Mouse (Mus musculus) hindbrain, embryonic 15.5 days (tissue): Measurements from ENCODE around the gene Yif1b. TPM values are rescaled to one million over a fixed set of nuclear protein-coding genes. Genes with fewer than 3 reads are reported as not detected.
"Not testable (repeated sequence)": the region's sequence is repeated elsewhere in the genome, so short reads cannot be mapped to it uniquely, and the experiment has no call there.

Experiments
- ATAC-seq: fragments of 200-750 bp; cut with Nextera tagmentation; 2 replicates; pipeline ENCODE4 v1.8.0; 2017; ENCODE audit warnings: low read depth, moderate number of reproducible peaks, moderate TSS enrichment; ENCODE audit not compliant: low FRiP score
- H3K27ac ChIP-seq: fragments of 300-500 bp; sonication (generic); replicated peaks from 2 replicates; pipeline ENCODE4 v1.5.1; 2015; ENCODE audit warnings: mild to moderate bottlenecking, inconsistent platforms
- H3K27me3 ChIP-seq: fragments of 300-500 bp; sonication (generic); 2 replicates; pipeline ENCODE4 v1.6.1; 2015; ENCODE audit warnings: control low read depth, inconsistent platforms
- H3K36me3 ChIP-seq: fragments of 300-500 bp; sonication (generic); 2 replicates; pipeline ENCODE4 v1.6.1; 2015; ENCODE audit warnings: control low read depth, inconsistent platforms
- H3K4me1 ChIP-seq: fragments of 300-500 bp; sonication (generic); replicated peaks from 2 replicates; pipeline ENCODE4 v1.6.1; 2015; ENCODE audit warnings: control low read depth, inconsistent platforms
- H3K4me2 ChIP-seq: fragments of 300-500 bp; sonication (generic); 2 replicates; pipeline ENCODE4 v1.6.1; 2015; ENCODE audit warnings: moderate library complexity, mild to moderate bottlenecking, inconsistent platforms
- H3K4me3 ChIP-seq: fragments of 300-500 bp; sonication (generic); 2 replicates; pipeline ENCODE4 v1.5.1; 2015; ENCODE audit warnings: mild to moderate bottlenecking, inconsistent platforms
- H3K9ac ChIP-seq: fragments of 300-500 bp; sonication (generic); 2 replicates; pipeline ENCODE4 v1.6.1; 2015; ENCODE audit warnings: inconsistent platforms
- H3K9me3 ChIP-seq: fragments of 300-500 bp; sonication (generic); 2 replicates; pipeline ENCODE4 v1.6.1; 2016; ENCODE audit warnings: control low read depth, inconsistent platforms
- WGBS: fragments of 180-500 bp; shearing (Covaris S2); methylation state at CpG from one replicate; pipeline ENCODE4 v1.1.7; 2015; 5-methylcytosine and 5-hydroxymethylcytosine counted together
- polyA plus RNA-seq: library from polyadenylated mRNA; unstranded; fragments of >200 nt; fragmentation: Nextera tagmentation; extraction: Ambion mirVana; gene quantifications from 2 replicates; pipeline ENCODE4 v1.2.1, GENCODE M21; 2015

The Yif1b gene
- polyA plus RNA-seq: 95.9 and 99.5 TPM in 2 replicates

- Histone ChIP-seq H3K9ac (peak within 1 kb of the TSS; percentile 55), H3K27me3 (peaks cover 5% of the 10 kb centered on the region; the same call in 1 of the 2 replicates)
These were observed at the start of gene Yif1b for GRCm38 (mm10) chr7:29238019-29238967. Yif1b (plus strand) TSS chr7:29238329.

GRCm38 (mm10) chr7:29194230-29194629, 43.9 kb upstream of the Yif1b start:
- not testable (repeated sequence) for H3K4me1 ChIP-seq, H3K27ac ChIP-seq, ATAC-seq, H3K27me3 ChIP-seq, H3K4me3 ChIP-seq, H3K9ac ChIP-seq, H3K9me3 ChIP-seq, H3K4me2 ChIP-seq, H3K36me3 ChIP-seq
- 94% methylated on average over 1 of the region's 1 CpGs for WGBS

More at GRCm38 (mm10) chr7:29238019-29238967, at the start of gene Yif1b:
- H3K4me1 ChIP-seq: peaks cover 13% of the 10 kb centered on the region
- WGBS: under 1% methylated on average over 60 of the region's 60 CpGs
- peak; percentile 98 for ATAC-seq
- peak within 1 kb of the TSS; percentile 81 for H3K27ac ChIP-seq
- H3K9me3 ChIP-seq: no peaks in the 10 kb centered on the region
- H3K36me3 ChIP-seq: no peaks in the 10 kb centered on the region
- H3K4me2 ChIP-seq: peak within 1 kb of the TSS; percentile 75
- H3K4me3 ChIP-seq: peak within 1 kb of the TSS; percentile 63

- Histone ChIP-seq H3K4me1 (no peaks in the 10 kb centered on the region), H3K4me3 (no peak overlapping the region), H3K27me3 (no peaks in the 10 kb centered on the region), H3K27ac (no peak overlapping the region), H3K36me3 (no peaks in the 10 kb centered on the region), H3K4me2 (no peak overlapping the region), H3K9me3 (no peaks in the 10 kb centered on the region), H3K9ac (no peak overlapping the region)
- no peak for ATAC-seq
- 75% methylated on average over 6 of the region's 6 CpGs for WGBS
These were observed 35.6 kb upstream of the Yif1b start for GRCm38 (mm10) chr7:29202577-29202976.

- WGBS: 25% methylated on average over 14 of the region's 15 CpGs
- H3K9ac ChIP-seq, H3K36me3 ChIP-seq, ATAC-seq, H3K27ac ChIP-seq, H3K27me3 ChIP-seq, H3K9me3 ChIP-seq: not testable (repeated sequence)
- Histone ChIP-seq H3K4me2 (peak overlapping the region; percentile 58), H3K4me1 (peaks cover 23% of the 10 kb centered on the region), H3K4me3 (peak overlapping the region; percentile 34)
These were observed 27.1 kb upstream of the Yif1b start for GRCm38 (mm10) chr7:29211013-29211412.

- no peaks in the 10 kb centered on the region for H3K36me3 ChIP-seq
- peak; percentile 62 for ATAC-seq
- peaks cover 10% of the 10 kb centered on the region for H3K27me3 ChIP-seq
- H3K9me3 ChIP-seq: no peaks in the 10 kb centered on the region
- H3K4me3 ChIP-seq: peak overlapping the region; percentile 34
- peak overlapping the region; percentile 58 for H3K4me2 ChIP-seq
- H3K27ac ChIP-seq: no peak overlapping the region
- 6% methylated on average over 34 of the region's 34 CpGs for WGBS
- no peak overlapping the region for H3K9ac ChIP-seq
- peaks cover 23% of the 10 kb centered on the region for H3K4me1 ChIP-seq
These were observed 26.5 kb upstream of the Yif1b start for GRCm38 (mm10) chr7:29211415-29212198.

- no peak overlapping the region for H3K9ac ChIP-seq
- H3K27me3 ChIP-seq: peaks cover 10% of the 10 kb centered on the region
- peak overlapping the region; percentile 58 for H3K4me2 ChIP-seq
- peaks cover 23% of the 10 kb centered on the region for H3K4me1 ChIP-seq
- no peak for ATAC-seq
- no peak overlapping the region for H3K27ac ChIP-seq
- no peaks in the 10 kb centered on the region for H3K36me3 ChIP-seq
- H3K4me3 ChIP-seq: peak overlapping the region; percentile 34
- no peaks in the 10 kb centered on the region for H3K9me3 ChIP-seq
- WGBS: 15% methylated on average over 26 of the region's 26 CpGs
These were observed 25.8 kb upstream of the Yif1b start for GRCm38 (mm10) chr7:29212199-29212765.

GRCm38 (mm10) chr7:29212775-29213560, 25.2 kb upstream of the Yif1b start:
- 17% methylated on average over 40 of the region's 40 CpGs for WGBS
- H3K36me3 ChIP-seq, H3K27ac ChIP-seq, H3K27me3 ChIP-seq, H3K9me3 ChIP-seq, H3K9ac ChIP-seq: not testable (repeated sequence)
- Histone ChIP-seq H3K4me2 (peak overlapping the region; percentile 58), H3K4me3 (peak overlapping the region; percentile 34), H3K4me1 (peaks cover 23% of the 10 kb centered on the region)
- ATAC-seq: 0 out of 2 replicates have a peak, but pooled peaks have one; percentile 3

- H3K4me3 ChIP-seq: peak within 1 kb of the TSS; percentile 34
- 3% methylated on average over 20 of the region's 20 CpGs for WGBS
- peak within 1 kb of the TSS; percentile 58 for H3K4me2 ChIP-seq
- H3K27me3 ChIP-seq: peaks cover 10% of the 10 kb centered on the region
- ATAC-seq: peak; percentile 77
- H3K36me3 ChIP-seq: no peaks in the 10 kb centered on the region
- no peaks in the 10 kb centered on the region for H3K9me3 ChIP-seq
- H3K4me1 ChIP-seq: peaks cover 23% of the 10 kb centered on the region
- H3K27ac ChIP-seq: peak within 1 kb of the TSS; percentile 71; the same call in 1 of the 2 replicates
- H3K9ac ChIP-seq: no peak within 1 kb of the TSS
These were observed 24.4 kb upstream of the Yif1b start, which contains the start of gene Catsperg1 for GRCm38 (mm10) chr7:29213675-29214082. Catsperg1 (minus strand) TSS chr7:29214035.

GRCm38 (mm10) chr7:29214236-29214635, 23.9 kb upstream of the Yif1b start:
- H3K36me3 ChIP-seq: no peaks in the 10 kb centered on the region
- peak overlapping the region; percentile 58 for H3K4me2 ChIP-seq
- H3K4me1 ChIP-seq: peaks cover 23% of the 10 kb centered on the region
- ATAC-seq: no peak
- H3K9ac ChIP-seq: no peak overlapping the region
- H3K9me3 ChIP-seq: no peaks in the 10 kb centered on the region
- WGBS: 62% methylated on average over 2 of the region's 2 CpGs
- no peak overlapping the region for H3K27ac ChIP-seq
- peaks cover 10% of the 10 kb centered on the region for H3K27me3 ChIP-seq
- H3K4me3 ChIP-seq: 0 out of 2 replicates have a peak overlapping the region, but pooled peaks have one; percentile 34

GRCm38 (mm10) chr7:29214846-29215245, 23.3 kb upstream of the Yif1b start:
- Histone ChIP-seq H3K27me3 (peaks cover 10% of the 10 kb centered on the region), H3K4me1 (peaks cover 23% of the 10 kb centered on the region), H3K9ac (no peak overlapping the region), H3K9me3 (no peaks in the 10 kb centered on the region), H3K4me2 (0 out of 2 replicates have a peak overlapping the region, but pooled peaks have one; percentile 11), H3K4me3 (no peak overlapping the region), H3K36me3 (no peaks in the 10 kb centered on the region), H3K27ac (no peak overlapping the region)
- WGBS: 41% methylated on average over 15 of the region's 15 CpGs
- no peak for ATAC-seq
